Mouse (Mus musculus): ENCODE results near the gene Olfr1417. TPM values are rescaled to one million over a fixed set of nuclear protein-coding genes. Genes with fewer than 3 reads are reported as not detected.

Olfr1417 gene
- not detected for polyA plus RNA-seq (2014; fragmentation: Illumina TruSeq; extraction: RNeasy Lipid Tissue Mini Kit (QIAGEN cat#74804))

GRCm38 (mm10) chr19:11839119-11839518 is at the start of gene Olfr1417:
Gene Olfr1417, minus strand, starts transcription at chr19:11839219.

GRCm38 (mm10) chr19:11886265-11886664 is 47.2 kb upstream of the Olfr1417 start, which contains the start of gene Olfr1420:
Gene Olfr1420, plus strand, starts transcription at chr19:11886565.

GRCm38 (mm10) chr19:11875006-11875405 is 36.0 kb upstream of the Olfr1417 start, which contains the start of gene Olfr1419:
Gene Olfr1419, minus strand, starts transcription at chr19:11875106.

GRCm38 (mm10) chr19:11860966-11861365 is 21.9 kb upstream of the Olfr1417 start, which contains the start of gene Olfr1418:
Gene Olfr1418, minus strand, starts transcription at chr19:11861066.

GRCm38 (mm10) chr19:11819143-11819700 is 19.8 kb downstream of the Olfr1417 start, which contains the start of gene Stx3:
Gene Stx3, minus strand, starts transcription at chr19:11819403.

Other genes with a start within 250 kb of the Olfr1417 start
- gene Ms4a6d, start 234.4 kb downstream of the Olfr1417 start, polyA plus RNA-seq (2014; fragmentation: Illumina TruSeq; extraction: RNeasy Lipid Tissue Mini Kit (QIAGEN cat#74804)): 9.6 TPM
- gene Ms4a2, start 215.5 kb downstream of the Olfr1417 start, polyA plus RNA-seq (2014; fragmentation: Illumina TruSeq; extraction: RNeasy Lipid Tissue Mini Kit (QIAGEN cat#74804)): 1.2 TPM
- gene Ms4a3, start 198.4 kb downstream of the Olfr1417 start, polyA plus RNA-seq (2014; fragmentation: Illumina TruSeq; extraction: RNeasy Lipid Tissue Mini Kit (QIAGEN cat#74804)): not detected
- gene Oosp2, start 178.7 kb downstream of the Olfr1417 start, polyA plus RNA-seq (2014; fragmentation: Illumina TruSeq; extraction: RNeasy Lipid Tissue Mini Kit (QIAGEN cat#74804)): 25.8 TPM
- gene Oosp1, start 148.1 kb downstream of the Olfr1417 start, polyA plus RNA-seq (2014; fragmentation: Illumina TruSeq; extraction: RNeasy Lipid Tissue Mini Kit (QIAGEN cat#74804)): 63.7 TPM
- gene Oosp3, start 142.2 kb downstream of the Olfr1417 start, polyA plus RNA-seq (2014; fragmentation: Illumina TruSeq; extraction: RNeasy Lipid Tissue Mini Kit (QIAGEN cat#74804)): 73.2 TPM
- gene Gif, start 91.7 kb downstream of the Olfr1417 start, polyA plus RNA-seq (2014; fragmentation: Illumina TruSeq; extraction: RNeasy Lipid Tissue Mini Kit (QIAGEN cat#74804)): not detected
- gene Mrpl16, start 68.8 kb downstream of the Olfr1417 start, polyA plus RNA-seq (2014; fragmentation: Illumina TruSeq; extraction: RNeasy Lipid Tissue Mini Kit (QIAGEN cat#74804)): 33.5 TPM
- 11.1 TPM for gene Stx3, start 19.8 kb downstream of the Olfr1417 start, polyA plus RNA-seq (2014; fragmentation: Illumina TruSeq; extraction: RNeasy Lipid Tissue Mini Kit (QIAGEN cat#74804))
- gene Olfr1418, start 21.8 kb upstream of the Olfr1417 start, polyA plus RNA-seq (2014; fragmentation: Illumina TruSeq; extraction: RNeasy Lipid Tissue Mini Kit (QIAGEN cat#74804)): not detected
- gene Olfr1419, start 35.9 kb upstream of the Olfr1417 start, polyA plus RNA-seq (2014; fragmentation: Illumina TruSeq; extraction: RNeasy Lipid Tissue Mini Kit (QIAGEN cat#74804)): not detected
- not detected for gene Olfr1420, start 47.3 kb upstream of the Olfr1417 start, polyA plus RNA-seq (2014; fragmentation: Illumina TruSeq; extraction: RNeasy Lipid Tissue Mini Kit (QIAGEN cat#74804))
- gene Patl1, start 73.2 kb upstream of the Olfr1417 start, polyA plus RNA-seq (2014; fragmentation: Illumina TruSeq; extraction: RNeasy Lipid Tissue Mini Kit (QIAGEN cat#74804)): 52.3 TPM
- gene Osbp, start 126.7 kb upstream of the Olfr1417 start, polyA plus RNA-seq (2014; fragmentation: Illumina TruSeq; extraction: RNeasy Lipid Tissue Mini Kit (QIAGEN cat#74804)): 28.6 TPM
- gene Olfr1423, start 202.1 kb upstream of the Olfr1417 start, polyA plus RNA-seq (2014; fragmentation: Illumina TruSeq; extraction: RNeasy Lipid Tissue Mini Kit (QIAGEN cat#74804)): not detected
- gene Olfr1424, start 223.5 kb upstream of the Olfr1417 start, polyA plus RNA-seq (2014; fragmentation: Illumina TruSeq; extraction: RNeasy Lipid Tissue Mini Kit (QIAGEN cat#74804)): not detected
- not detected for gene Olfr1425, start 238.5 kb upstream of the Olfr1417 start, polyA plus RNA-seq (2014; fragmentation: Illumina TruSeq; extraction: RNeasy Lipid Tissue Mini Kit (QIAGEN cat#74804))

Measured in ovary, adult 10 weeks (tissue).